Mouse (Mus musculus) ES-Bruce4 (cell line): ENCODE results near the gene Pomp. TPM values are rescaled to one million over a fixed set of nuclear protein-coding genes. Genes with fewer than 3 reads are reported as not detected.

Experiments
- H3K27ac ChIP-seq: 2 replicates; pipeline ENCODE4 v1.5.1; 2012; ENCODE audit warnings: low read length, inconsistent platforms; ENCODE audit not compliant: insufficient read depth
- H3K27me3 ChIP-seq: 2 replicates; pipeline ENCODE4 v1.6.1; 2012; ENCODE audit warnings: mild to moderate bottlenecking, low read length, inconsistent platforms; ENCODE audit not compliant: control insufficient read depth, poor library complexity, insufficient read depth, severe bottlenecking
- H3K36me3 ChIP-seq: 2 replicates; pipeline ENCODE4 v1.6.1; 2012; ENCODE audit warnings: inconsistent platforms, mild to moderate bottlenecking, low read length, moderate library complexity; ENCODE audit not compliant: control insufficient read depth, poor library complexity, insufficient read depth, severe bottlenecking
- H3K4me1 ChIP-seq: one replicate; pipeline ENCODE4 v1.8.1; 2011; ENCODE audit warnings: low read length; ENCODE audit not compliant: control insufficient read depth, insufficient read depth
- H3K4me3 ChIP-seq: 2 replicates; pipeline ENCODE4 v1.5.1; 2011; ENCODE audit warnings: low read depth, mild to moderate bottlenecking, low read length
- H3K9ac ChIP-seq: 2 replicates; pipeline ENCODE4 v1.6.1; 2012; ENCODE audit warnings: low read depth, mild to moderate bottlenecking, inconsistent platforms; ENCODE audit not compliant: poor library complexity, severe bottlenecking
- H3K9me3 ChIP-seq: replicated peaks from 2 replicates; pipeline ENCODE4 v1.6.1; 2012; ENCODE audit warnings: mild to moderate bottlenecking, low read length, inconsistent platforms; ENCODE audit not compliant: control insufficient read depth, poor library complexity, insufficient read depth, severe bottlenecking
- CTCF ChIP-seq: IDR thresholded peaks from one replicate; pipeline ENCODE4 v1.8.1; 2011; ENCODE audit warnings: low read depth, low read length
- EP300 ChIP-seq: IDR thresholded peaks from 2 replicates; pipeline ENCODE4 v1.6.1; 2011; ENCODE audit warnings: low read depth, low read length; ENCODE audit not compliant: insufficient read depth
- POLR2A ChIP-seq: IDR thresholded peaks from one replicate; pipeline ENCODE4 v1.8.1; 2011; ENCODE audit warnings: low read length; ENCODE audit not compliant: insufficient read depth
- polyA plus RNA-seq: library from polyadenylated mRNA; stranded (reverse); fragments of >200 nt; gene quantifications from 2 replicates; pipeline ENCODE4 v1.2.4, GENCODE M21; 2011; ENCODE audit warnings: low read depth; ENCODE audit not compliant: missing spikeins, insufficient read depth, insufficient read length

Gene Pomp
- polyA plus RNA-seq, 1 experiment, result 249 TPM

DNA sequence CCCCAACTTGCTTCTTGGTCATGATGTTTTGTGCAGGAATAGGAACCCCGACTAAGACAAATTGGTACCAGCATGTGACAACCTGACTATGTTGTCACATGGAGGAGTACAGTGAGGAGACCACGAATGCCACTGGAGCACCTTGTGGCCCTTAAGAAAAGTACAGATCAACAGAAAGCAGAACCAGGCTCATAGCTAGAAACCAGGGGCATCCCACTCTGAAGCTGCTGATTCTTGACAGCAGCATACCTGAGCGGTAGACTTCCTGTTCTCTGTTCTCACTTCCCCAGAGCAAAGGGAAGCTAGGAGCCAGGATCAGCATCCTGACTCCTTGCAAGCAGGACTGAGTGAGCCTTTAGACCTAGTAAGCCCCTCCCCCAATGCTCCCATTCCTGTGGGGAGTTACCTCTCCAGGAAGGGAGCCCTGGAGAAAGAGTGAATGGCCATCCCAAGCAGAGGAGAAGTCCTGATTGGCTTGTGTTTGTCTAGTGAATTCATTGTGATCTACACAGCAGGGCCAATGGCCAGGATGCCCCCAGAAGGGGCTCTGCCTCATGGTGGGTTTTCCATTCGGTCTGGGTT lies 38.8 kb downstream of the Pomp start:
- no peaks in the 10 kb centered on the region for H3K27me3 ChIP-seq
- no peaks in the 10 kb centered on the region for H3K36me3 ChIP-seq
- TF ChIP-seq POLR2A (no peak), CTCF (no peak), EP300 (no peak)
- H3K9ac ChIP-seq, result no peak overlapping the region
- H3K27ac ChIP-seq, result no peak overlapping the region
- peaks cover 3% of the 10 kb centered on the region for H3K4me1 ChIP-seq
- no peak overlapping the region for H3K4me3 ChIP-seq
- no peaks in the 10 kb centered on the region for H3K9me3 ChIP-seq

DNA sequence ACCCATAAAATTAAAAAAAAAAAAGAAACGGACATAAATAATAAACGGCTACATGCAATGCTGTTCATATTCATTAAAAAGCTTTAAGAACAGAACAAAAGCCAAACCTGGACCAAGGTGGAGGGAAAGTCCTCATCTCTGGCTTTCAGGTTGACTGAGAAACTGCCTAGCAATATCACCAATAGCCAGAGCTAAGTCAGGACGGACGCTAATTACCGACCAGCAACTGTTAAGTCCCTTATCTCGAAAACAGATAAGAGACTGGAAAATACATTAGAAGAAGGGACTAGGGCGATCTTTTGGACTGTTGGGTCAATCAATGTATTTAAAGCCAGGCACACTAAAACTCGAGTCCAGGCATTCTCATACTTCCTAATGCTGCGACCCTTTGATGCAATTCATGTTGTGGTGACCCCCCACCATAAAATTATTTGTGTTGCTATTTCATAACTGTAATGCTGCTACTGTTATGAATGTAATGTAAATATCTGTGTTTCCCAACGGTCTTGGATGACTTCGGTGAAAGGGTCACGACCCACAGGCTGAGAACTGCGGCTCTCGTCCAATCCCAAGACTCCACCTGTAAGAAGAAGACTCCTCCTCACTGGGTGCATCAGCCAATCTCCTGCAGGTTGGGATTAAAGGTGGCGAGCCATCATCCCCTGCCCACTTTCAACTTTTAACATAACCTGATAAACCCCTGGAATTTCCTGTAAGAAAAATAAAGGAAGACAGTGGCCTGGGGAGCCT lies 41.9 kb downstream of the Pomp start:
- H3K27ac ChIP-seq, result no peak overlapping the region
- TF ChIP-seq CTCF, result no peak
- H3K9ac ChIP-seq, result no peak overlapping the region
- H3K9me3 ChIP-seq, result 0 out of 2 replicates have a peak, but pooled peaks cover 2% of the 10 kb centered on the region
- H3K27me3 ChIP-seq, result no peaks in the 10 kb centered on the region
- H3K4me3 ChIP-seq, result no peak overlapping the region
- peaks cover 1% of the 10 kb centered on the region for H3K4me1 ChIP-seq
- H3K36me3 ChIP-seq, result no peaks in the 10 kb centered on the region

DNA sequence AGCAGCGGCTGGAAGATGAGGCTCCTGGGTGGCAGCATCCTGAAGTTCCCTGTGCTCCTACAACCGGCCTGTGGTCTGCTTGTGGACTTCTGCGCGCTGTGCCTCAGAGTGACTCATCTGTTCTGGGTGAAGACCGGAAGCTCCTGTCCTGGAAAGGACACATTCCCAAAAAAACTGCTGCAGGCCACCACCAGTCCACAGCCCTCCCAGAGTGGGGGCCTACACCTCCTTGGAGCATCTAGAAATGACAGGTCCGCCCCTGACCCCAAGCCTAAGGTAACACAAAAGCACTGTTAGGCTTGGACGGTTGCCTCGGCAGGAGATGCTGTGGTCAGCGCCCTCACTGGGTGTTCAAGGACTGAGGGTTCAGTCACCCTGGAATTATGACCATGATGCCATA lies 42.9 kb downstream of the Pomp start:
- H3K27me3 ChIP-seq, result no peaks in the 10 kb centered on the region
- no peaks in the 10 kb centered on the region for H3K36me3 ChIP-seq
- TF ChIP-seq EP300 (no peak), CTCF (no peak), POLR2A (no peak)
- H3K4me3 ChIP-seq, result no peak overlapping the region
- H3K9ac ChIP-seq, result no peak overlapping the region
- H3K27ac ChIP-seq, result no peak overlapping the region
- peaks cover 1% of the 10 kb centered on the region for H3K4me1 ChIP-seq
- H3K9me3 ChIP-seq, result 0 out of 2 replicates have a peak, but pooled peaks cover 2% of the 10 kb centered on the region

DNA sequence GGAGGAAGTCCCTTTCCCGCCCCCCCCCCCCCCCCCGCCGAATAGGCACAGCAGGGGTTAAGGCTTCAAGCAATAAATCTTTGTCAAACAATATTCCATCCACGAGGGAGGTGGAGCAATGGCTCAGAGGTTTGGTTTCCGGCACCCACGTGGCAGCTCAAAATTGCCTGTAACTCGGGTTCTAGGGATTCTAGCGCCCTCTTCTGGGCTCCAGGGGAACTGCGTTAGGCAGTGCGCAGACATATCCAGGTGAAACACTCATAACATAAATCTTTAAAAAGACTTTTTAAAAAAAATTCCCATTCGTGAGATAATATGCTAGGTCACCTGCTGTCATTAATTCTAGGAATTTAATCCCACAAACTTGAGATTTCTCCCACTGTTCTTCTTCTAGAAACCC lies 46.9 kb downstream of the Pomp start:
- Histone ChIP-seq H3K4me3 (no peak overlapping the region), H3K4me1 (no peaks in the 10 kb centered on the region), H3K36me3 (no peaks in the 10 kb centered on the region), H3K27me3 (no peaks in the 10 kb centered on the region), H3K9me3 (0 out of 2 replicates have a peak, but pooled peaks cover 2% of the 10 kb centered on the region), H3K9ac (no peak overlapping the region), H3K27ac (no peak overlapping the region)
- peak; percentile 60 for TF ChIP-seq CTCF
- TF ChIP-seq POLR2A, result no peak

DNA sequence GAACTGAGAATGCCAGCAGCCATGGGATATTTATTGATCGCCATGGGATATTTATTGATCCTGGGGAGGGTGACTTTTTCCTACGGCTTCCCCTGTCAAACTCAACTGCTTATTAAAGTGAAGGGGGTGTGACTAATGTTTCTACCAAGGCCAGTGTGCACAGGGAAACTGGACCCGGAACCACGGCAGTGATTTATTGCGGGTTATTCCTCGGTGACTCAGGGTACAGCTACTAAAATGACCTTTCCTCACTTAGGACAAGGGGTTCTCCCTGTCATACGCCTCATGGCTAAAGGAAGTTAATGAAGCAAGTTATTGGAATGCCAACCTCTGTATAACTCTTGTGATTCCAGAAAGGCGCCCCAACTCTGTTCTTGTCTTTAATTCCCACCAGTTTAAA lies 47.6 kb downstream of the Pomp start:
- H3K36me3 ChIP-seq, result no peaks in the 10 kb centered on the region
- no peak overlapping the region for H3K9ac ChIP-seq
- TF ChIP-seq POLR2A, result no peak
- no peaks in the 10 kb centered on the region for H3K4me1 ChIP-seq
- H3K4me3 ChIP-seq, result no peak overlapping the region
- H3K9me3 ChIP-seq, result 0 out of 2 replicates have a peak, but pooled peaks cover 2% of the 10 kb centered on the region
- no peaks in the 10 kb centered on the region for H3K27me3 ChIP-seq
- H3K27ac ChIP-seq, result no peak overlapping the region

DNA sequence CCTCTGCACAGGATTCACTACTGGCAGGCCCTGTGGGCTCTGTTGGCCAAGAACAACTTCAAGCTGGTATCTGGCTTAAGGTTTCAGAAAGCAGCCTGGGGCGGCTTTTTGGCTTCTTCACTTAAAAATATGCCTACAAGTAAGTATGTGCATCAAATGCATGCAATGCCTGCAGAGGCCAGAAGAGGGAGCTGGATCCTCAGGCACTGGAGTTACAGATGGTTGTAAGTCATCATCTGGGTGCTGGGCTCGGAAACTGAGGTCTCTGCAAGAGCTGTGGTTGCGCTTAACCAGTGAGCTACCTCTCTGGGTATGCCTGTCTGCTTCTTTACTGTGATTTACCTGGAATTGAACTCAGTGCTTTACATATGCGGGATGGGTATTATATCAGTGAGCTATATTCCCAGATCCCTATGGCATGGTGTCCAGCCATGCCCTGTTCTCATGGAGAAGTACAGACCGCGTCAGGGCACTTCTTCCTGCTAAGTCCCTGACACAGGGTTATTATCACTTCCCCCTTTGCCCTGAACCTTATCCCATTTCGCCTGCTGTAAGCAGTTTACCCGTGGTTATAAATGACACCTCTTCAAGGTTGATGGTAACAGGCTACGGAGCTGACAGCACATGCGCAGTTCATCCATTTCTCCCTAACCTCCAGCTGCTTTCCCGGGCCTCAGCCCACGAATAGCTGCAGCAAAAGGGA lies 50.7 kb downstream of the Pomp start:
- TF ChIP-seq CTCF (peak; percentile 48), EP300 (no peak)
- no peak overlapping the region for H3K27ac ChIP-seq
- H3K9ac ChIP-seq, result no peak overlapping the region
- H3K4me1 ChIP-seq, result peaks cover 3% of the 10 kb centered on the region
- no peaks in the 10 kb centered on the region for H3K36me3 ChIP-seq
- H3K27me3 ChIP-seq, result no peaks in the 10 kb centered on the region
- no peak overlapping the region for H3K4me3 ChIP-seq
- 0 out of 2 replicates have a peak, but pooled peaks cover 2% of the 10 kb centered on the region for H3K9me3 ChIP-seq
